Mouse (Mus musculus): ENCODE data around the gene Fam19a5.

The Fam19a5 gene

GRCm38 (mm10) chr15:87726657-87727236, 182.6 kb downstream of the Fam19a5 start:
- DNase-seq (ENCODE audit: low read depth, low spot score) = no peak

GRCm38 (mm10) chr15:87736345-87736744, 192.2 kb downstream of the Fam19a5 start:
- no peak for DNase-seq (ENCODE audit: low read depth, low spot score)

GRCm38 (mm10) chr15:87755482-87755881, 211.4 kb downstream of the Fam19a5 start:
- no peak for DNase-seq (ENCODE audit: low read depth, low spot score)

- no peak for DNase-seq (ENCODE audit: low read depth, low spot score)
These were observed 221.8 kb downstream of the Fam19a5 start for GRCm38 (mm10) chr15:87765876-87766275.

- no peak for DNase-seq (ENCODE audit: low read depth, low spot score)
These were observed 229.9 kb downstream of the Fam19a5 start for GRCm38 (mm10) chr15:87773955-87774354.

GRCm38 (mm10) chr15:87783331-87783730, 239.2 kb downstream of the Fam19a5 start:
- no peak for DNase-seq (ENCODE audit: low read depth, low spot score)

- DNase-seq (ENCODE audit: low read depth, low spot score) = no peak
These were observed 245.6 kb downstream of the Fam19a5 start for GRCm38 (mm10) chr15:87789671-87790070.

- no peak for DNase-seq (ENCODE audit: low read depth, low spot score)
These were observed 249.6 kb downstream of the Fam19a5 start for GRCm38 (mm10) chr15:87793661-87794060.

- DNase-seq (ENCODE audit: low read depth, low spot score) = no peak
These were observed 252.5 kb downstream of the Fam19a5 start for GRCm38 (mm10) chr15:87796571-87796970.
